Mouse (Mus musculus) neutrophil, adult 5-6 weeks (primary cell): ENCODE data around the gene Dmac2. TPM values are rescaled to one million over a fixed set of nuclear protein-coding genes. Genes with fewer than 3 reads are reported as not detected.

ENCODE experiments used
- ATAC-seq: fragments of 151-379, 151-347 bp; 2 replicates; pipeline ENCODE4 v1.8.0; 2017; ENCODE audit warnings: mild to moderate bottlenecking, moderate TSS enrichment; ENCODE audit not compliant: insufficient number of reproducible peaks, poor library complexity, low FRiP score, severe bottlenecking; ENCODE audit errors: extremely low read depth
- total RNA-seq: library from RNA; stranded (forward); fragments of 200-1000 nt; gene quantifications from 2 replicates; pipeline ENCODE4 v1.2.3, GENCODE M21; 2017

Gene Dmac2
- total RNA-seq, 1 experiment from 2014 or later = 129 TPM

DNA sequence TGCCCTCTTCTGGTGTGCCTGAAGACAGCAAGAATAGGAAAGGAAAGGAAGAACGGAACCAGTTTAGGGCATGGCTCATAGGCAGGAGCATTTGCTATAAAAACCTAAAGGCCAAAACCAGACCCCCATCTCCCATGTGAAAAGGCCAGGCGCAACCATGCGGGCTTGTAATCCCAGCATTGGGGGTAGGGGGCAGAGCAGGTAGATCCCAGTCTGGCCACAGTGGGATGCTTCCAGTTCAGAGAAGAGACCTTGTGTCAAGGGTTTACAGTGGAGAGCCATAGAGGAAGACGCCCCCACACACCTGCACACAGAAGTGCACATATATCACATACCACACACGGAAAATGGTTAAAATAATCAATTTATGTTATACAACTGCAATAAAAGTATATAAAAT is 5.1 kb upstream of the Dmac2 start:
- no peak for ATAC-seq

DNA sequence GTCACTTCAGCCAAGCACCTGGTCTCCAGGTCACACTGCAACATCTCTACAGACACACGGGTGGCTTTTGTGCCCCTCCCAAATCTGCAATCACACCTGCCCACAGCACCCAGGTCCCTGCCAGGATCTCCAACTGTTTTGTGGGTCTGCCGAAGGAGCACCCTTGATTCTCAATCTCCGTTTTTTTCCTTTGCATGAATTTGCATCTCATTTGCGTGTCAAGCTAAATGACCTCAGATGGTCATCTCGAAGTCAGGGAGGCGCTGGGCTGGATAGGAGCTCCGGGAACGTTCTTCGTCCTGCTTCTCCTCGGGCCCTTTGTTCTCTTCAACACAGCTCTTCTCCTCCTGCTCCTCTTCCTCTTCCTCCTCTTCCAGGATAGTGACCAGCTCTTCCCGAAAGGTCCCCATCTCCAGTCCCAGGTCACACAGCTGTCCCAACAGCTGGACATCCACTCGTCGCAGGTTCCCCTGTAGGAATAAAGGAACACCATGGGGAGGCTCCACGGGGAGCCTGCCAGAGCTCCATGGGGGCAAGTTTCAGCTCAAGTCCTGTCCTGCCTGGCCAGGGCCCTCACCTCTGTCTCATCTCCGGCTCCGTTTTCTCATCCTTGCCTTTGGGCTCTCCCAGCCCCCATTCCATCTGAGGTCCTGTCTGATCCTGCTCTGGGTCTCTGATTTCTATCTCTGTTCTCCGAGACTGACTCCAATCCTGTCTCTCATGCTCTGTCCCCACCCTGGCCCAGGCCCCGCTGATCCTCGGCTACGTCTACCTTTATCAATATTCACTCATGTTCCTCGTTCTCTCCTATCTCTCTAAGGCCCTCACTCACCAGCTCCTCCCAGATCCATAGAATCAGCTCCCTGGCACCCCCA is 4.1 kb upstream of the Dmac2 start:
- ATAC-seq = no peak

DNA sequence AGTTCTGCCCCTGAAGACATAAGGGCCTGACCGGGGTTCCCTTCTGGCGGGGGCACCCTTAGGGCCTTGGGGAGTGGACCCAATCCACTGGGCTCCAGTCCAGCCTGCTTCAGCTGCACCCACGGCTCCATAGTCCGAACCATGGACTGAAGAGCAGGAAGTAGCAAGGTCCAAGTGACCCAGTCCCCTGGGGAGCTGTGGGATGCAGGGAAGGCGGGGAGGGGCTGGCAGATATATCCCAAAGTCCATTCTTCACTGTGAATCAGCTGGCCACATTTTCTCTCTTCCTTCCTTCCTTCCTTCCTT is 3.6 kb upstream of the Dmac2 start, which contains the start of gene Erich4:
Gene Erich4 (minus strand): TSS at position 187 of the 306 bp plus-strand sequence.
- no peak for ATAC-seq

DNA sequence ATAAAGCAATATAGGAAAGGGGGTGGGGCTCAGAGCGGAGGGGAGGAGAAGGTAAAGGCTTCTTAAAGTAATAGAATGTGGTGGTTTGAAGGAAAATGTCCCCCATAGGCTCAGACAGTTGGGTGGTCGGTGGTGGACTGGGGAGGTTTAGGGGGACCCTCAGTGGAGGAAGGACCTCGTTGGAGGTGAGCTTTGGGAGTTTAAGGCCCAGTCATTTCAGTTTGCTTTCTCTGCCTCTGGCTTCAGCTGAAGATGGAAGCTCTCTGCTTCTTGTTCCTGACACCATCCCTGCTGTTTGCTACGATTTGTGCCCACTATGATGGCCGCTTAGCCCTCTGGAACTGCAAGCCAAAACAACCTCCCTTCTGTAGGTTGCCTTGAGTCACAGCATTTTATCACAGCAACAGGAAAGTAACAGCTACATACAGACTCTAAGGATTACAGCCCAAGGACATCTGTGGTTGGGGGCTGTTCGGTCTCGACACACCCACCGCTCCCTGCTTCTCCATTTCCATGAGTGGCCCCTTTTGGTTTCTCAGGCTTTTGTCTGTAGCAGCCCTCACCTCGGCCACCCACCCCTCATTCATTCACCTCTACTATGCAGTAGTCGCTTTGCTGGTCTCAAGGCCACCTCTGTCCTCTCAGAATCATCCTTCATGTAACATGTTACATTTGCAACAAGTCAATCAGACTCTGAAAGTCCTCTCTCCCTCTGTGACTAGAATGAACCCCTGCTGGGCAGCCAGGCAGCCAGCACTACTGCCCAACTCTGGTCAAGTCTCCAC is 1.6 kb upstream of the Dmac2 start:
- ATAC-seq = no peak

DNA sequence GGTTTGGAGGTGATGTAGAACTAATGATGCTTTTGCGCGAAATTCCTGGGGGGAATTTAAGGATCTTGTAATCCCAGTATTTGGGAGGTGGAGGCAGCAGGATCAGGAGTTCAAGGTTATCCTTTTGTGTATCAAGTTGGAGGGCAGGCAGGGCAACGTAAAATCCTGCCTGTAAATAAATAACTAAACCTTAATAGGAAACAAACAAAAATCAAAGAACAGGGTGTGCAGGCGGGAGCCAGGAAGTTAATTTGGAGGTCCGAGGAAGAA is 443 bp downstream of the Dmac2 start:
- no peak for ATAC-seq

DNA sequence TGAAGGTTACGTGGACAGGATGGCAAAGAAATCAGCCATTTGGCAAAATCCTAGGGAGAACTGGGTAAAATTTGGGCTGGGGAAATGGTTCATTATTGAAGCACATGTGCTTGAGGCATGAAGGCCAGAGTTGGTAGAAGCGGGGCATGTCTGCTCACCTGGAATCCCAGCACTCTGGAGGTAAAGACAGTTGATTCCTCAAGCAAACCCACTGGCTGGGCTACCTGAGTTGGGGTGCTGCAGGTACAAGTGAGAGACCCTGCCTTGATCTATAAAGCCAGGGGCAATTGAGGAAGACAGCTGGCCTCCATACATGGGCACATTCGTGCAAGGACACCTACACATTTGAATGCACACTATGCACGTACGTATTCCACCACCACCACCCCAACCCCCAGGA is 887 bp downstream of the Dmac2 start:
- no peak for ATAC-seq

DNA sequence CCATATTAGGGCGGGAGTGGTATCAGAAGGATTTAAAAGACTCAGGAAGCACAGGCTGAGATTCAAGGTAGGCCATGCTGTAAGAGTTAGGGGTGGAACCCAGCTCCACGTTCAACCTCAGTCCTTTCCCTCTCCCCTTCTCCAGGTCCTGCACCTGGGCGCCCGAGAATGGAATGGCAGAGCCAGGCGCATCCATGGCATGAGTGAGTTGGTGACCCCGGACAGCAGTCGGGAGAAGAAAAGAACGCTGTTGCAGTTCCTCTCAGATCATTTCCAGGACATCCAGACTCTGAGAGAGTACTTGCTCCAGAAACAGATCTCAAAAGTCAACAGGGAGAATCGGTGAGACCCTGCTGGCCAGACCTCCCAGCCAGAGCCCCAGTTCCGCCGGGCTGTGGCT is 1.5 kb downstream of the Dmac2 start:
- no peak for ATAC-seq

DNA sequence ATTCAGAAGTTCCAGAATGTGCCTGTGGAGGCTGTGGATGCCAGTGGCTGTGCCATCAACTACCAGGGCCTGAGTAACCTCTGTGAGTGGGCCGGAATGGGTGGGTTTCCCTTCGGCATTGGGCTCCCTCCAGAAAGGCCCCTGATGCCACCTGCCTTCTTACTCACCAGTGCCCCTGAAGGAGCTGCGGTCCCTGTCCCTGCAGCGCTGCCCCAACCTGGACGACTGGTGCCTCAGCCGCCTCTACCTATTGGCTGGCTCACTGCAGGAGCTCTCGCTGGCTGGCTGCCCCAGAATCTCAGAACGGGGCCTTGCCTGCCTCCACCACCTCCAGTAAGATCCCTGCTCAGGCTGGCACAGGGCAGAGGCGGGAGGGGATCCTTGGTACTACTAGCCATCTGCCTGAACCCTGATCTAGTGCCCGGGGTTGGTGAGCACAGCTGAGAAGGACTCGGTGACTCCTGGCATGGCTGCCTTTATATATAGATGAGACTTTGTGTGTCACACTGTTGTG is 4.7 kb downstream of the Dmac2 start:
- no peak for ATAC-seq

DNA sequence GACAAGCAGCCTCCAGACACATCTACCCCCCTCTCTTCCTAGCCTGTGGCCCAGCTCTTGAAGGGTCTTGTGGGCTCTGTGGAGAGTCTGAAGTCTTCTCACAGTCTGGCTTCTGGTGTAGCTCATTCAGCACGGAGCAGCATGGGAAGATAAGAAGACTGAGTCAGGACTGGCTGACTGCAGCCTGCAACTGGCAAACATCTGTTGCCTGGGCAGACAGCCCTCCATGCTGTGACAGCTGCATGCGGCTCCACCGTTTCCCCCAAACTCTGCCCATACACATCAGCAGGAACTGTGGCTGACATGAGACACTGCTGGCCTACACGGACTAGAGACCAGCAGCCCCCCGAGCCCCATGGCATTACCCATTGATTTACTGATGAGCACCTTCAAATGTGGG is 5.6 kb downstream of the Dmac2 start:
- no peak for ATAC-seq

DNA sequence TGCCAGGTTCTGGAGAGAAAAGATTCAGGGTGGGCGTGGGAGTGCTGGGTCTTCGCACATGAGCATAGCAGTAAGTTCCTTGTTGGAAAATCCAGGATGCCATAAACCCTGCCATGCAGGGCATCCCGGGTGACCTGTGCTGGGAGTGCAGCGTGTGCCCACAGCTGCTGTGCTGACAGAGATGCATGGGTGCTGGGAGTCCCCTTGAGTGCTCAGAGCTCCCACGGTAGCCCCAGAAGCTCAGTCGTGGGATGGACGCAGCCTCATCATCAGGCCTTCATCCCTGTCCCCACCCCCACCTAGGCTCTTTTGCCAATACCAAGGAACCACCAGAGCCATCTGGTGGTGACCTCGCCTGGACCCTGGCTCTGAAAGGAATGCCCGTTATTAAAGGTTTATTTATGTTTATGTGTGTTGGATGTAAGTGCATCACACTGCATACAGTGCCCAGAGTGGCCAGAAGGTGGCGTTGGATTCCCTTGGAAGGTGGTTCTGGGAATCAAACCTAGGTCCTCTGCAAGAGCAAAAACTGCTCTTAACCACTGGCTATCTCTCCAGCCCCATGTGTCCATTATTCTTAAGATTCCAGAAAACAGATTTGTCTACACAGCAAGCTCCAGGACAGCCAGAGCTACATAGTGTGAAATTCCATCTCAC is 6.5 kb downstream of the Dmac2 start:
- peak; percentile 39; the same call in 1 of the 2 replicates for ATAC-seq

DNA sequence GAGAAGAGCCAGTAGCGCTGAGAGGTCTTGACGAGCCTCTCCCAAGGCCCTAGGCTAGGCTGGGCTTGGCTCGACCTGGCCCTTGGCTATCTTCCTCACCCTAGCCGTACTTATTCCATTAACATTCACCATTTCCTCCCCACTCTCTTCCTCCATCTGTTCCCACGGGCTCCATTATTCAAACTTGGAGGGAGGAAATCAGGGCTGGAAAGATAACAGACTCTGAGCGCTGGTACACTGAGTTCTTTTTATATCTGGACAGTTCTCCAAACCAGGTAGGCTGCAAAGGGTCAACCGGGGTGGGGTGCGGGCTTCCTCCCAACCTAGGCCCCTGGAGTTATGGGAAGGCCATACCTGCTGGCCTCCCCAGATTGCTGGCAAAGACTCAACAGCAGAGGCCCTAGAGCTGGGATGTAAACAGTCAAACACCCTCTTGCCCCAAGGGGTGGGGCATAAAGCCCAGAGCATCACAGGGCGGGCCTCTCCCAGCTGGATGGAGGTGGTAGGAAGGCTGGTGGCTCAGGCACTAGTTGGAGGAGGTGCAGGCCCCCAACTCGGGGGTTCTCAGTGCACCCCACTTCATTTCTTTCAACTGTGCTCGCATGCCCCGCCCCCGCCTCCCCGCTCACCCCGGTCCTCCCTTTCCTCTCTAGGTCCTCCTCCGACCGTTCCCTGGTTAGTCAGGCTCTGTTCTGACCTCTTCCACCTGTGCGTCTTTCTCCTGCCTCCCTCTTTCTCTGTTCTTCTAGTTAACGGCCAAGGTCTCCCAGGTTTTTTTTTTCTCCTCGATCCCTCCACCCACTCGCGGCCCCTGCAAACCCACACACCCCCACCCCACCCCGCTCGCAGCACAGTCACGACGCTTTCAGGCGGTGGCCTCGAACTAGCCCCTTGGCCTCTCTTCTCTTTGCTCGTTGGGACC is 7.6 kb downstream of the Dmac2 start, which contains the start of gene B3gnt8:
Gene B3gnt8 (plus strand): TSS at position 146 of the 922 bp plus-strand sequence.
- peak; percentile 22; the same call in 1 of the 2 replicates for ATAC-seq

DNA sequence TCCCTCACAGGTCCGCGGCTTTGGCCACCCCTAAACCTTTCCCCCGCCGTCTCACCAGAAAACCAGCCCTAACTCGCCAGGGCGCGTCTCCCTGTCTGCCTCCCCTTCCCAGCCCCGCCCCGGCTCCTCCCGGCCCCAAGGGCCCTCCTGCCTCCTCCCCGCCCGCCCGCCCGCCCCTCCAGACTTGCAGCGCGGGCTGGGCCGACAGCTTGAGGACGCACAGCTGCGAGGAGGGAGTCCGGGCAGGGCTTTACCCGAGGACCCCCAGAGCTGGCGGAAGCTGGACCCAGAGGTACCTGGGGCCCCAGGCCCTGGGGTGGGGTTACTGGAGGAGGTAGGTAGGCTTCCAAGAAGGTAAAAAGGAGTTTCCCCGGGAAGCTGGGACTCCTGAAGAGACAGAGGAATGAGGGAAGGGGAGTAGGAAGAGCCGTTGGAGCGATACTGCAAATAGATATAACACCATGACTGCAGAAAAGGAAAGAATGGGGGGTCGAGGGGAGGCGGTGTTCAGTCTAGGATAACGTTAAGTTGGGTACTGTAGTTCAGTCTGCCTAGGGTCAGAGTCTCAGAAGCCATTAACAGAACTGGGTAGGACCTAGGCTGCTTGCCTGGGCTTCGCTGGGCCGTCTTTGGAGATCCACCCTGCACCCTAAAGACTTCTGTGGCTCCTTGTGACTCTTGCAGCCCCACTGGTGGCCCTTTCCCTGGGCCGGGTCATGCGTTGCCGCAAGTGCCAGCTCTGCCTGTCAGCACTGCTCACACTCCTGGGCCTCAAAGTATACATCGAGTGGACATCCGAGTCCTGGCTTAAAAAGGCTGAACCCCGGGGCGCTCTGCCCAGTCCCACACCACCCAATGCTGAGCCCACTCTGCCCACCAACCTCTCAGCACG is 8.5 kb downstream of the Dmac2 start:
- no peak for ATAC-seq

DNA sequence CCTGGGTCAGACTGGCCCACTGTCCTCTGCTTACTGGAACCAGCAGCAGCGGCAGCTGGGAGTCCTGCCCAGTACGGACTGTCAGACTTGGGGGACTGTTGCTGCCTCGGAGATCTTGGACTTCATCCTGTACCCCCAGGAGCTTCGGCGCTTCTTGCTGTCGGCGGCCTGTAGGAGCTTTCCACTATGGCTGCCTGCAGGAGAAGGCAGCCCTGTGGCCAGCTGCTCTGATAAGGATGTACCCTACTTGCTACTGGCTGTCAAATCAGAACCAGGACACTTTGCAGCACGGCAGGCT is 9.1 kb downstream of the Dmac2 start:
- ATAC-seq = no peak

DNA sequence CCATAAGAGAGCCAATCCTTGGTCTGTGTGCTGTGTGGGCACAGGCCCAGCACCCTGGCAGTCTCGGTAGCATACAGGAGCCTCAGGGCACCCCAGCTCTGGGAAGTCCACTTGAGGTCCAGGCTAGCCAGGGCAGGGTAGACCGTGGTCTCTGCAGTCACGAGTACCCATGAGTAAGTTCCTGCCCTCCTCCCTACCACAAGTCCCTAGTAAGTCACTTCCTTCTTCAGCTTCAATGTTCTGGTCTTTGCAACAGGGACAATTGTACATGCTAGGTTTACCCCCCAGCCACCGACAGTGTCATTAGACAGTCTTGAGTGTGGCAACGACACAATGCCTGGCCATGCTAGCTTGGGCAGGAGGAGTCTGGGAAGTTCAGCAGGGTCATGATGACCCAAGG is 13.5 kb downstream of the Dmac2 start:
- peak; percentile 27 for ATAC-seq

DNA sequence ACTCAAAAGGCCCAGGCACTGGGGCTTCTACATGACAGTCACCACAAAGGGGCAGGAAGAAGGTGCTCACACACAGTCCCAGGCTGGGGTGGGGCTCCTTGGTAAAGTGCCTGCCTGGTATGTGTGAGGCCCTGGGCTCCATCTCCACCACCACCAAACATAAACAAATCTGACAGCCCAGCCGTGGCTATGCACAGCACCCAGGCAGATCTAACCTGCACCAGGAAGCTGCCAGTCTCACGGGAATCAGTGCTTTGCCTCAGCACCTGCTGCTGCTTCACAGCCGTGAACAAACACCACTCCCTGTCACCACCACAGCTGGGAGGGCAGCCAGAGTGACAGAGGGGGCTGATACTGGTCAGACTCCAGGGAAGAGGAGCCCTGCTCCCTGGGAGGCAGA is 17.2 kb downstream of the Dmac2 start:
- ATAC-seq = peak; percentile 77

DNA sequence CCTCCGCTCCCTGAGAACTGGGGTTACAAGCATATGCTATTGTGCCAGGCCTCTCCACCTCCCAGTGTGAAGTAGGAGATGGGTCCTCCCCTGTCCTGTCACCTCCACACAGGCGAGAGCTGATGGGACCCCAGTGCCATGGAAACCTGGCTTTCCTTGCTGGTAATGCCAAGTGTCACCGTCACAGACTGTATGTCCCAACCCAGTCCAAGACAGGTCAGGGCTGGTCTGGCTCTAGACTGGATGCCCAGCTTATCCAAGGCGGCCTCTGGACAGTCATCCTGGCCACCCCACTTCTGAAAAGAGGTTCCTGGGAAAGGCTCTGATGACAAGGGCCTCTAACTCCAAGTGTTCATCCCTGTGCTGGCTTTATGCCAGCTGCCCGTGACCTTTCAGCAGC is 17.9 kb downstream of the Dmac2 start:
- no peak for ATAC-seq

DNA sequence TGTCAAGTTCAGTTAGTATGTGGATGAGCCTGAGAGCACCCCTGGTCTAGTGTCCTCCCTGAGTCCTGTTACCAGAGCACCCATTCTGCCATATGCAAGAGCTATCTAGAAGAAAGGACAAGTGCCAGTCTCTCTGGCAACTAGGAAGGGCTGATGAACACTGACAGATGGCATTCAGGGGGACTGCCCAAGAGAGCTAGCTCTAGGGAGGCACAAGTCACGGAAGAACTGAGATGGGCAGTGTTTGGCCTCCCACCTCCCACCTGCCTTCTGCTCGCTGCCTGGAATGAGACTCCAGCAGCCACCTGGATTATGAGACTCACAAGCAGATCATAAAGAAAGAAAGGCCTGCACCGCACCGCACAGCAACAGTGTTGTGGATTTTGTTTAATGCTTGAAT is 20.5 kb downstream of the Dmac2 start:
- ATAC-seq = no peak

DNA sequence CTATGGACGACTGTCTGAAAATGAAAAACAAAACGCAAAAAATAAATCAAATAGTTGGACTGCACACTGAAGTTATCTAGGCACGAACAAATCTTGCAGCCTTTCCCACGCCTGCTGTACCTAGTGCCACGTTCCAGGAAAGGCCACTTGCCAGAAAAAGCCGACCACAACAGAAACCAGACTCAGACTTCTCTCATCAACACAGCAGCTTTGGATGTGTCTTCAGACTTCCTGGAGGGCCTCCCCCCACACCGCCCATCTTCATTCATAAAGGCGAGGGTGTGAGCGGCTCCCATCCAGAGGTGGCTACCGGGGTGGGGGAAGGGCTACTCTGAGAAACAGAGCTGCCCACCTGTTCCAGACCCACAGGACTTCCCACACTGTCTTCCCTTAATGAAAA is 24.9 kb downstream of the Dmac2 start:
- no peak for ATAC-seq
